Mouse (Mus musculus) urinary bladder, postnatal 10 days (tissue): ENCODE data around the gene Srgap1.
"Not testable (repeated sequence)": the region's sequence is repeated elsewhere in the genome, so short reads cannot be mapped to it uniquely, and the experiment has no call there.

Experiments
- DNase-seq: peaks from one replicate; pipeline ENCODE4 v3.0.0; 2022; ENCODE audit warnings: low spot score

Gene Srgap1

GRCm38 (mm10) chr10:121829034-121829433 is 218.1 kb downstream of the Srgap1 start:
- DNase-seq: no peak

GRCm38 (mm10) chr10:121822674-121823073 is 224.4 kb downstream of the Srgap1 start:
- no peak for DNase-seq

GRCm38 (mm10) chr10:121820846-121821245 is 226.3 kb downstream of the Srgap1 start:
- no peak for DNase-seq

GRCm38 (mm10) chr10:121817983-121818382 is 229.1 kb downstream of the Srgap1 start:
- DNase-seq: no peak

GRCm38 (mm10) chr10:121807771-121808170 is 239.3 kb downstream of the Srgap1 start:
- no peak for DNase-seq

GRCm38 (mm10) chr10:121806806-121807205 is 240.3 kb downstream of the Srgap1 start:
- DNase-seq: no peak

GRCm38 (mm10) chr10:121805933-121806341 is 241.2 kb downstream of the Srgap1 start:
- DNase-seq: no peak

- DNase-seq: no peak
Observed at GRCm38 (mm10) chr10:121804551-121804950, 242.6 kb downstream of the Srgap1 start.

GRCm38 (mm10) chr10:121800041-121800440 is 247.1 kb downstream of the Srgap1 start:
- DNase-seq: no peak

- no peak for DNase-seq
Observed at GRCm38 (mm10) chr10:121796027-121796802, 250.9 kb downstream of the Srgap1 start.

GRCm38 (mm10) chr10:121794486-121794885 is 252.6 kb downstream of the Srgap1 start:
- no peak for DNase-seq

GRCm38 (mm10) chr10:121792661-121793060 is 254.5 kb downstream of the Srgap1 start:
- DNase-seq: no peak

- DNase-seq: no peak
Observed at GRCm38 (mm10) chr10:121790078-121790477, 257.0 kb downstream of the Srgap1 start.

GRCm38 (mm10) chr10:121788536-121788935 is 258.6 kb downstream of the Srgap1 start:
- no peak for DNase-seq

GRCm38 (mm10) chr10:121781159-121781558 is 266.0 kb downstream of the Srgap1 start:
- DNase-seq: no peak

- DNase-seq: no peak
Observed at GRCm38 (mm10) chr10:121775990-121776389, 271.1 kb downstream of the Srgap1 start.

- DNase-seq: no peak
Observed at GRCm38 (mm10) chr10:121773813-121774212, 273.3 kb downstream of the Srgap1 start.

- DNase-seq: no peak
Observed at GRCm38 (mm10) chr10:121770624-121771577, 276.2 kb downstream of the Srgap1 start.

- DNase-seq: no peak
Observed at GRCm38 (mm10) chr10:121769711-121770110, 277.4 kb downstream of the Srgap1 start.

GRCm38 (mm10) chr10:121767295-121767694 is 279.8 kb downstream of the Srgap1 start:
- not testable (repeated sequence) for DNase-seq

- DNase-seq: no peak
Observed at GRCm38 (mm10) chr10:121765174-121766057, 281.7 kb downstream of the Srgap1 start.
